Mouse (Mus musculus): ENCODE results near the gene Myl10.
"Not testable (repeated sequence)": the region's sequence is repeated elsewhere in the genome, so short reads cannot be mapped to it uniquely, and the experiment has no call there.

The Myl10 gene

DNA sequence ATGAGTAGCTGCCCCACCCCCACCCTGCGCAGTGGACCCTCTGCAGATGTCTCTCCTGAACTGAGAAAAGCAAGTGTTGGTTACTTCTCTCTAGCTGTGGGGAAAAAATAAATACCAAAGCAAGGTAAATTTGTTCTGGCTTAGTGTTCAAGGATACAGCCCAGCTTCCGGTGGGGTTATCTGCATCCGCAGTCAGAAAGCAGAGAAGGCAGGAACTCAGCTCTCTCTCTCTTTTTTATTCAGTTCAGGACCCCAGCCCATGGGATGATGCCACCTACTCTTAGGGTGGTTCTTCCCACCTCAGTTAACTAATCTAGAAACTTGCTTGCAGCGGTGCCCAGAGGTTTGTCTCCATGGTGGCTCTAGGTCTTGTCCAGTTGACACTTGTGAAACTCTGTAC is at the start of gene Myl10:
Gene Myl10, plus strand, starts transcription at position 363 of the 400 bp plus-strand sequence.
- no peak for DNase-seq

GRCm38 (mm10) chr5:136646731-136647328 is 46.1 kb upstream of the Myl10 start:
- DNase-seq: no peak

DNA sequence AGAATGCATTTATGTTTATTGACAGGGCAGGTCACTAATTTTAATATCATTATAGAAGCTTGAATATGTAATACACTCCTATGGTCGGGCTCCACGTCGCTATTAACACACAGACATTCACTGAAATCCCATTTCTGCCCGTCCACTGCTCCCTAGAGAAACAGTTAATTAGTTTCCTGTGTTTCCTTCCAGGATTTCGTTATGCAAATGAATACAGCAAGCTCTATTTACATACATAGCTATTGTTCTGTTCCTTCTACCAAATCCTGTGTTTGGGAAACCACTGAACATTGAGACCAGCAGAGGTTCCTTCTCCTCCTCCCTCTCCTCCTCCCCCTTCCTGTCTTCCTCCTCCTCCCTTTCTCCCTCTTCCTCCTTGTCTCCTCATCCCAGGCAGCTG is 43.9 kb upstream of the Myl10 start:
- no peak for DNase-seq

GRCm38 (mm10) chr5:136649655-136650054 is 43.3 kb upstream of the Myl10 start:
- DNase-seq: no peak

GRCm38 (mm10) chr5:136654481-136654880 is 38.5 kb upstream of the Myl10 start:
- no peak for DNase-seq

DNA sequence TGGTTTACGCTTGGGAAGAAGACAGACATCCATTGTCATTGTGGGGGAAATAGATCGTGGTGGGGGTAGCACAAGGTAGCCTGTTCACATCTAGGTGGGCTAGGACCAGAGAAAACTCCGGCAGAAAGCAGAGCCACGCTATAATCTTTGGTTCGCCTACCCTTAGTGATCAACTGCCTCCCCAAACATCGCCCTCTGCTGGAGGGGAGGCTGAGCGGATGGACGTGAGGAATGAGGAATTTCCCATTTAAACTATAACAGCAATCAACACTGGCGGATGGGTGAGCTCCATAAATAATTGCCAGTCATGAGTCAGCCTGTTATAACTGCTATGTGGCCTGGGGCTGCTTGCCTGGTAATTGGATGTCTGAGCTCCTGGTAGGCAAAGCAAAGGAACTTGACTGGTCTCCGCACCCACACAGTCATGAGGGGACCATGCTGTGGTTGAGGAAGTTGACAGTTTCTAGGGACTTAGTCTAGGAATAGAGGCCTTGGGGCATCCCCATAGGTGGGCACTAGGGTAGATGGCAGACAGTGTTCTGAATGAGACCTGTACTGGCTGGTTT is 36.0 kb upstream of the Myl10 start:
- DNase-seq: no peak

DNA sequence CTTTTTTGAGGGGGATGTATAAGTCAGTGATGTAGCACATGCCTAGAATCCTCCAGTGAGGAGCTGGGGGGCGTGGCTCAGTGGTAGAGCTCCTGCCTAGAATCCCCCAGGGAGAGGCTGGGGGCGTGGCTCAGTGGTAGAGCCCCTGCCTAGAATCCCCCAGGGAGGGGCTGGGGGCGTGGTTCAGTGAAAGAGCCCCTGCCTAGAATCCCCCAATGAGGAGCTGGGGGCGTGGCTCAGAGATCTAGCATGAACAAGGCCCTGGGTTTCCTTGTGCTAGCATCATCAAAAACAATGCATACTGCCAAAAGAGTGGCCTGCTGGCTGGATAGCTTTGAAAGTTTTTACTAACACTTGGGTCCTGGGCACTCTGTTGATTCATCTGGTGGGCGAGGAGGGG is 32.2 kb upstream of the Myl10 start:
- DNase-seq: not testable (repeated sequence)

DNA sequence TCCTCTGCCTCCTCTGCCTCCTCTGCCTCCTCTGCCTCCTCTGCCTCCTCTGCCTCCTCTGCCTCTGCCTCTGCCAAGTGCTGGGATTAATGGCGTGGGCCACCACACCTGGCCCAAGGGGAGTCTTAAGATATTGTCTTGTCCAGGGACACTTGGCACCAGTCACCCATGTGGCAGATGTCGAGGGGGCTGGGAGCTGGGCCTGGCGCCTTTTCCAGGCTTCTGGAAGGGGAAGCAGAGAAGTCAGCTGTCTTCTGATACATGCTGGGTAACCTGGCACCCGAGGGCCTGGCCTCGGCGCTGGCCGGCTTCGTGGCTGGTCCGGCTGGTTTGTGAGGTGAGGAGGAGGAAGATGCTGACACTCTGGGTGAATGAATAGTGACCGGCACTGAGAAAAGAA is 30.7 kb upstream of the Myl10 start:
- no peak for DNase-seq

DNA sequence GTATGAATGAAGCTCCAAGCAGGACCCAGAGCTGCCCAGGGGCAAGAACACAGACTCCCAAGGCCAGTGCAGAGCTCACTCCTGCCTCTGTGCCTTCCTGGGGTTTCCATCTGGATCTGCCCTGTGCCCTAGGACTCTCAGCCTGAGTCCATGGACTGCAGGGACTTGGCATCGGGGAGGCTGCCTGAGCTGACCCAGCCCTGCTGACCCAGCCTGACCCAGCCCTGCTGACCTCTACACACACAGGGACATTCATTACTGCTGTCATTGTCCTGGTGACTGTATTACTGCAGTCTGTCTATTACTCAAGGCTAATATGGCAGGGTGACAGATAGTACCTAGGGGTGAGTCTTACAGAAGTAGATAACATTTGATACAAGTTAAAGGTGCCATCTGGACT is 30.1 kb upstream of the Myl10 start:
- no peak for DNase-seq

GRCm38 (mm10) chr5:136664497-136664896 is 28.4 kb upstream of the Myl10 start:
- peak; percentile 88 for DNase-seq

GRCm38 (mm10) chr5:136676315-136677030 is 16.5 kb upstream of the Myl10 start:
- no peak for DNase-seq

DNA sequence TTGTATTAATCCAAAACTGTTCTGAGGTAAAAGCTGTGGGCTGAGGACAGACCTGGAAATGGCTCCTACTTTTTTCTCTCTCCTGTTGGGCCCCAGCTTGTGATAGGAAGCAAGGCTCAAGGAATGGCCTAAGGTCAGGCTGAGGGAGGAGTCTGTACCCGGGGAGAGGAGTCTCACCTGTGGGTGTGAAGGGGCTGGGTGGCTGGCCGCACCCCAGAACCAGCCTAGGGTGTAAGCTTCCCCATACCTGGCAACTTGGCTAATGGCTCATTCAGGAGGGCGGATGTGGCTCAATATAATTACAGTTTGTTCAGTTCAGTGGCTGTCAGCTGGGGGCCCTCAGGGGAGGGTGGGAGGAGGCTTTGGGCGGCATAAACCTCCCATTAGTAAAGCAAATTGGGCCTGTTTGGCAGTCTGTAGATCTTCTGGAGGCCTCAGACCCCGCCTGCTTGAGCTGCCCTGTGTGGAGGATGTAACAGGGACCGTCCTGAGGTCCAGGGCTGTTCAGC is 14.1 kb upstream of the Myl10 start:
- DNase-seq: no peak

- DNase-seq: no peak
These were observed 6.6 kb upstream of the Myl10 start for GRCm38 (mm10) chr5:136686349-136686748.

GRCm38 (mm10) chr5:136687561-136687960 is 5.4 kb upstream of the Myl10 start:
- DNase-seq: peak; percentile 45

- peak; percentile 41 for DNase-seq
These were observed 4.1 kb upstream of the Myl10 start for GRCm38 (mm10) chr5:136688841-136689240.

DNA sequence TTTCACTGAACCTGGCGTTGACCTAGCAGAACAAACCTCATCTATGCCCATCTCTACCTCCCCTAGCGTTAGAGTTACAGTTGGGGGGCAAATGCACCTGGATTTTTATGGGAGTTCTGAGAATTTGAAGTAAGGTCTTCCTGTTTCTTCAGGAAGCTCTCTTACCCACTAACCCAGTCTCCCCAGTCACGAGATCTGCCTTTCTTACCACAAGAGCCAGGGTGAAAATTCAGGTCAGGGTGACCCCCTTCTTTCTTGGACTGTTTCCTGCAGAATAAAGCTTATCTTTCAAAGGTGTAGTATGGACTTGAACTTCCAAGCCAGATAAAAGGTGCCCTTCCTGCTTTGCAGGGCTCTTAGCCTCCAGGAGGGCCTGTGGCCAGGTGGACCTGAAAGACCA is 1.8 kb upstream of the Myl10 start:
- no peak for DNase-seq

- no peak for DNase-seq
These were observed 472 bp downstream of the Myl10 start for GRCm38 (mm10) chr5:136693418-136693817.

DNA sequence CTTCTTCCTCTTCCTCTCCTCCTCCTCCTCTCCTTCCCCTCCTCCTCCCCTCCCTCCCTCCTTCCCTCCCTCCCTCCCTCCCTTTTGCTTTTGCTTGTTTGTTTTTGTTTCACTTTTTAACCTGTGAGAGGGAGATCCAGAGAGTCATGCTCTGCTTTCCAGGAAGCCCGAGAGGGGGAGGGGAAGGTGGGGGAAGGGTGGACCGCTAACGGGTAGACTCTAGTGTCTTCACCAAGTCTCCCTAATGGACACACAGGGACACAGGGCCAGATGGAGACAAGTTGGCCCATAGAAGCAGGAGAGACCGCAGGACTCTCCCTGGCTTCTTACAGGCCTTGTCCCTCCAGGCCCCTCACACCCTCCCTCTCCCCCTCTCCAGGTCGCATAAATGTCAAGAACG is 2.0 kb downstream of the Myl10 start:
- DNase-seq: peak; percentile 56

DNA sequence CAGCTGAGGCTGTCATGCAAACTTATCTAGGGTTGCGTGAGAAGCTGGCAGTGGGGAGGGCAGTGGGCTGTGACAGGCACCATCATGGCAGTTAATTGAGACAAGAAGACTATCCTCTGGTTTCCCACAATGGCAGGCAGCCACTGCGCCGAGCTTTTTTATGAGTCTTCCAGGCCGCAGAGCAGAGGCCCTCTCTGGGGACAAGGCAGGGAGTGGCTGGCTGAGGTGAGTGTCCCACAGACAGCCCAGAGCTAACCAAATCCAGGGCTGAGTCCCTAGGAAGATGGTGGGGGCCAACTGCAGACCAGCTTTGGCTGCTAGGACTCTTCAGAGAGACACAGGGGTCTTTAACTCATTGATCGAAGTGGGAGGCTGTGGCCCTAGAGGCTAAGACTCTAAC is 3.6 kb downstream of the Myl10 start:
- no peak for DNase-seq

GRCm38 (mm10) chr5:136697618-136698017 is 4.7 kb downstream of the Myl10 start:
- DNase-seq: no peak

GRCm38 (mm10) chr5:136702159-136702725 is 9.3 kb downstream of the Myl10 start:
- no peak for DNase-seq

GRCm38 (mm10) chr5:136703751-136704150 is 10.8 kb downstream of the Myl10 start:
- peak; percentile 89 for DNase-seq

DNA sequence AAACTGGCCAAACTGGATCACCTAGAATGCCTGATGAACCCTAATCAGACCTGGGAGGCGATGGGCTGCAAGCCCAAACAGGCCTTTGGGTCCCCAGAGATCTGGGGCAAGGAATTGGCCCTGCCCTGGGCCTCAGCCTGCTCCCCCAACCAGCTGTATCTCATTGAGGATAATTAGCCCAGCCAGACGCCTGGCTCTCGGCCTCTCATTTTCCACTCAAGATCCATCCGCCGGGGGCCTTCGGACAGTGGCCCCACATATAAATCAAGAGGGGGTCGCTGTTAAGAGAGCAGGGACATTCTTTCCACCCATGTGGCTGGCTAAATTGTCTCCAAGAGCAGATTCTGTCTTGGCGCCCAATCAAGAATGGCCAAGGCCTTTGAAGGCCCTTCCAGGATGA is 11.2 kb downstream of the Myl10 start:
- DNase-seq: peak; percentile 82

DNA sequence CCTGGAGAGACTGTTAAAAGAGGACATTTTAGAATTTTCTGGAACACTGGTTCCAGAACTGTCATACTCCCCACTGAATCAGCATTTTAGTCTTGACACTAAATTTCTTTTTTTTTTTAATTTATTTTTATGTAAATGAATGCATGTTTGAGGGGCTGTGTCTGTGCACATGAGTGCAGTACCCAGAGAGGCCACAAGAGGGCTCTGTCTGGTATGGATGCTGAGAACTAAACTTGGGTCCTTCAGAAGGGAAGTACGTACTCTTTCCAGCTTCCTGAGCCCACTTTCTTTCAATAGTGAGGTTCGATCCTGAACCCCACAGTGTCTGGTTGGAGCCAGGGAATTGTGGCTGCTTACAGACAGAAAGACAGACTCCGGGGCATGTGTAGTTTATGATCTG is 12.6 kb downstream of the Myl10 start:
- DNase-seq: peak; percentile 45
